Mouse (Mus musculus) heart, embryonic 16.5 days (tissue): ENCODE data around the gene Pah. TPM values are rescaled to one million over a fixed set of nuclear protein-coding genes. Genes with fewer than 3 reads are reported as not detected.

Source experiments
- ATAC-seq: fragments of 200-750 bp; cut with Nextera tagmentation; replicated peaks from 2 replicates; pipeline ENCODE4 v1.8.0; 2017; ENCODE audit warnings: moderate number of reproducible peaks; ENCODE audit not compliant: insufficient read depth, low FRiP score; ENCODE audit errors: extremely low read depth
- H3K27ac ChIP-seq: fragments of 300-500 bp; sonication (generic); 2 replicates; pipeline ENCODE4 v1.5.1; 2014; ENCODE audit warnings: mild to moderate bottlenecking, low read length, control low read depth, moderate library complexity
- H3K27me3 ChIP-seq: fragments of 300-500 bp; sonication (generic); 2 replicates; pipeline ENCODE4 v1.6.1; 2014; ENCODE audit warnings: low read length, mixed read lengths; ENCODE audit not compliant: control insufficient read depth, insufficient read depth
- H3K36me3 ChIP-seq: fragments of 300-500 bp; sonication (generic); 2 replicates; pipeline ENCODE4 v1.6.1; 2014; ENCODE audit not compliant: control insufficient read depth, insufficient read depth
- H3K4me1 ChIP-seq: fragments of 300-500 bp; sonication (generic); 2 replicates; pipeline ENCODE4 v1.6.1; 2014; ENCODE audit warnings: low read length, mixed read lengths; ENCODE audit not compliant: control insufficient read depth, insufficient read depth
- H3K4me2 ChIP-seq: fragments of 300-500 bp; sonication (generic); 2 replicates; pipeline ENCODE4 v1.6.1; 2014; ENCODE audit warnings: low read depth, mild to moderate bottlenecking, control low read depth, low read length
- H3K4me3 ChIP-seq: fragments of 300-500 bp; sonication (generic); 2 replicates; pipeline ENCODE4 v1.5.1; 2014; ENCODE audit warnings: mild to moderate bottlenecking, control low read depth, low read length
- H3K9ac ChIP-seq: fragments of 300-500 bp; sonication (generic); 2 replicates; pipeline ENCODE4 v1.6.1; 2014; ENCODE audit warnings: low read length, control low read depth
- H3K9me3 ChIP-seq: fragments of 300-500 bp; sonication (generic); replicated peaks from 2 replicates; pipeline ENCODE4 v1.6.1; 2016; ENCODE audit warnings: low read length; ENCODE audit not compliant: control insufficient read depth
- WGBS: fragments of 180-500 bp; shearing (Covaris S2); extraction: QIAGEN DNeasy Blood & Tissue Kit; methylation state at CpG from one replicate; pipeline ENCODE4 v1.1.7; 2014; 5-methylcytosine and 5-hydroxymethylcytosine counted together
- polyA plus RNA-seq: library from polyadenylated mRNA; unstranded; fragments of >200 nt; fragmentation: Nextera tagmentation; extraction: Ambion mirVana; gene quantifications from 2 replicates; pipeline ENCODE4 v1.2.1, GENCODE M21; 2015

The Pah gene
- polyA plus RNA-seq, 1 experiment from 2014 or later = 0.32 TPM

DNA sequence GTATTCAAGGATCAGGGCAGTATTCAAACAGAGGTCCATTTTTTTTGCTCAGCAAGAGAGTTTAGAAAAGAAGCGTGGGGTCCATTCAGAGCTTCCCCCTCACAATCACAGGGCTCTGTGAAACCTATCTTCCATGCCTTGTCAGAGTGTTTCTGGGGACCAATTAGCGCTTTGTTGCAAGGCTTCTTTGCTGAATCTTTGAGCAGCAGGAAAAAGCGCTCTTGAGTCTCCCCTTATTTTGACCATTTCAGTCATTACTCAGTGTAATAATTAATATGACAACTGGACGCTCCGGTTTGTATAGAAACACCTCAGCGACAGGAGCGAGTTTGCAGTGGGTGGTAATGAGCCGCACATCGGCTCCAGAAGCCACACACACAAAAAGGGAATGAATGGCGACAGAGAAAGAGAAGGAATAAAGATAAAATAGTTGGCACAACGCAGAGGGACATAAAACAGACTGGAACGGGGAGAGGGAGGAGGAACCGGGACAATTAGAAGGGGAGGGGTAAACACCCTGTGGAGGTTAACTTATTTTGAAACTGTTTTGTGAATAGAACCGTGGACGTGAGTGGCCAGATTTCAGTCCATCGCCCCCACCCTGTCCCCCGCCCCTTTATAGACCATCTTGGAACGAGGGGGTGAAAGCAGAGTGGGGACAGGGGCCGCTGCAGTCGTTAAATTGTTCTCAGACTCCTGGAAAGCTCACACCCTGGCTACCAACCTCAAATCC lies 20.5 kb upstream of the Pah start:
- no peak overlapping the region for H3K27ac ChIP-seq
- H3K36me3 ChIP-seq = no peaks in the 10 kb centered on the region
- H3K9me3 ChIP-seq = peaks cover 6% of the 10 kb centered on the region
- no peaks in the 10 kb centered on the region for H3K4me1 ChIP-seq
- no peak overlapping the region for H3K4me3 ChIP-seq
- no peak overlapping the region for H3K9ac ChIP-seq
- WGBS = 25% methylated on average over 20 of the region's 20 CpGs
- H3K4me2 ChIP-seq = no peak overlapping the region
- ATAC-seq = no peak
- peaks cover 59% of the 10 kb centered on the region for H3K27me3 ChIP-seq

GRCm38 (mm10) chr10:87501659-87502042 lies 19.9 kb upstream of the Pah start:
- peaks cover 57% of the 10 kb centered on the region for H3K27me3 ChIP-seq
- H3K9ac ChIP-seq = no peak overlapping the region
- 21% methylated on average over 7 of the region's 7 CpGs for WGBS
- H3K36me3 ChIP-seq = no peaks in the 10 kb centered on the region
- no peaks in the 10 kb centered on the region for H3K4me1 ChIP-seq
- H3K4me2 ChIP-seq = no peak overlapping the region
- no peak for ATAC-seq
- no peak overlapping the region for H3K27ac ChIP-seq
- no peak overlapping the region for H3K4me3 ChIP-seq
- H3K9me3 ChIP-seq = peaks cover 6% of the 10 kb centered on the region

GRCm38 (mm10) chr10:87502283-87502682 lies 19.3 kb upstream of the Pah start:
- no peaks in the 10 kb centered on the region for H3K36me3 ChIP-seq
- peaks cover 53% of the 10 kb centered on the region for H3K27me3 ChIP-seq
- 23% methylated on average over 5 of the region's 5 CpGs for WGBS
- ATAC-seq = no peak
- no peak overlapping the region for H3K9ac ChIP-seq
- no peak overlapping the region for H3K4me3 ChIP-seq
- no peaks in the 10 kb centered on the region for H3K4me1 ChIP-seq
- no peak overlapping the region for H3K27ac ChIP-seq
- peaks cover 6% of the 10 kb centered on the region for H3K9me3 ChIP-seq
- no peak overlapping the region for H3K4me2 ChIP-seq

- Histone ChIP-seq H3K4me3 (no peak overlapping the region), H3K4me1 (no peaks in the 10 kb centered on the region), H3K27ac (no peak overlapping the region), H3K4me2 (no peak overlapping the region), H3K36me3 (no peaks in the 10 kb centered on the region), H3K9me3 (no peaks in the 10 kb centered on the region), H3K9ac (no peak overlapping the region), H3K27me3 (peaks cover 42% of the 10 kb centered on the region)
- 3% methylated on average over 10 of the region's 10 CpGs for WGBS
- no peak for ATAC-seq
Observed at GRCm38 (mm10) chr10:87503946-87504345, 17.6 kb upstream of the Pah start.

GRCm38 (mm10) chr10:87508581-87508980 lies 13.0 kb upstream of the Pah start:
- Histone ChIP-seq H3K9me3 (no peaks in the 10 kb centered on the region), H3K4me1 (no peaks in the 10 kb centered on the region), H3K27ac (no peak overlapping the region), H3K4me3 (no peak overlapping the region), H3K36me3 (no peaks in the 10 kb centered on the region), H3K27me3 (peaks cover 4% of the 10 kb centered on the region), H3K4me2 (no peak overlapping the region), H3K9ac (no peak overlapping the region)
- ATAC-seq = no peak
- 84% methylated on average over 4 of the region's 4 CpGs for WGBS

DNA sequence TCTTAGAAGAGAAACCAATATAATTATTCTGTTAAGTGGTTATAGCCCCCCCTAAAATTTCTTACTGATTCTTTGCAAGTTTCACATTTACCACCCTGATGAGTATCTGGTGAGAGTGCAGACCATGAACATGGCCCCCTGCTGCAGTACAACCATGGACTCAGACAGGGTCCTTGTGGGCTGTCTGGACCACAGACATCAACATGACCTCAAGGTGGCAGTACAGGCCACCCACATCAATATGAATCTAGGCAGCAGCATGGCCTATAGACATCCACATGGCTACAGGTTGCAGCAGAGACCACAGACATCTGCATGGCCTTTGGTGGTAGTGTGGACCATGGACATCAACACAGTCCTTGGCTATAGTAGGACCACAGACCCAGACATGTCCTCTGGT lies 8.5 kb upstream of the Pah start:
- ATAC-seq = no peak
- Histone ChIP-seq H3K27me3 (no peaks in the 10 kb centered on the region), H3K36me3 (no peaks in the 10 kb centered on the region), H3K9me3 (no peaks in the 10 kb centered on the region), H3K27ac (no peak overlapping the region), H3K4me2 (no peak overlapping the region), H3K4me1 (no peaks in the 10 kb centered on the region), H3K4me3 (no peak overlapping the region), H3K9ac (no peak overlapping the region)

GRCm38 (mm10) chr10:87518585-87518984 lies 3.0 kb upstream of the Pah start:
- no peaks in the 10 kb centered on the region for H3K9me3 ChIP-seq
- no peaks in the 10 kb centered on the region for H3K36me3 ChIP-seq
- H3K4me1 ChIP-seq = no peaks in the 10 kb centered on the region
- WGBS = 77% methylated on average over 2 of the region's 2 CpGs
- no peak overlapping the region for H3K27ac ChIP-seq
- H3K9ac ChIP-seq = no peak overlapping the region
- no peak overlapping the region for H3K4me3 ChIP-seq
- no peaks in the 10 kb centered on the region for H3K27me3 ChIP-seq
- no peak overlapping the region for H3K4me2 ChIP-seq
- no peak for ATAC-seq

DNA sequence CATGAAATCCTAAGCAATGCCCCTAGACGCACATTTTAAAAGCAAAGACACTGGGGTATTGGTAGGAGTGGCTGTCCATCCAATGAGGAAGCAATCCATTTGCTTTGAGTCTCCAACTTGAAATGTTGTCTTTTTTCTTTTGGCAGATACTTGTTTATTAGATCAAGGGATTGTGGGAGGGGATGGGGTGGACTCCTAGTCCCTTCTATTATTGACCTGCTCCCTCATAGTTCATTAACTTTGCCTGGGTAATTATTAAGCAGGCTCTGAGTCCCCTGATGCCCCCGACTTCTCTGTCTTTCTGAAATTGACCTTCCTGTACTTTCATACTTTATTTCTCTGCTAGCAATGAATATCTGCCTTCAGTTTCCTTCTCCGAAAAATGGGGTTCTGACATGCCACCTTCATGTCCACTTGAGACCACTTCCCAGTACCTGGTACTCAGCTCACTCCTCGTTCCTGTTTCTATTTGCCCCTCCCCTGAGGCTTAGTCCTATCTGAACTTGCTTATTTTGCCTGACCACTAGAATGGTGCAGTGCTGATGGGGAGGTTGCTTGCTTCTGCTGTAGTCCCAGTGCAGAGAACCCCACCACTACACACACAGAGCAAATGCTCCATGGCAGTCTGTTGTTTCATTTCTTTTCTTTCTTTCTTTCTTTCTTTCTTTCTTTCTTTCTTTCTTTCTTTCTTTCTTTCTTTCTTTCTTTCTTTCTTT lies 1.0 kb upstream of the Pah start:
- no peaks in the 10 kb centered on the region for H3K9me3 ChIP-seq
- H3K4me2 ChIP-seq = no peak overlapping the region
- H3K27me3 ChIP-seq = no peaks in the 10 kb centered on the region
- WGBS = 63% methylated on average over 4 of the region's 4 CpGs
- H3K4me1 ChIP-seq = no peaks in the 10 kb centered on the region
- no peaks in the 10 kb centered on the region for H3K36me3 ChIP-seq
- no peak overlapping the region for H3K4me3 ChIP-seq
- ATAC-seq = no peak
- no peak overlapping the region for H3K9ac ChIP-seq
- H3K27ac ChIP-seq = no peak overlapping the region

GRCm38 (mm10) chr10:87534172-87534571 lies 12.6 kb downstream of the Pah start:
- Histone ChIP-seq H3K4me3 (no peak overlapping the region), H3K9me3 (no peaks in the 10 kb centered on the region), H3K27me3 (no peaks in the 10 kb centered on the region), H3K9ac (no peak overlapping the region), H3K36me3 (no peaks in the 10 kb centered on the region), H3K4me2 (no peak overlapping the region), H3K4me1 (no peaks in the 10 kb centered on the region), H3K27ac (no peak overlapping the region)
- ATAC-seq = no peak
- WGBS = 79% methylated on average over 1 of the region's 1 CpGs
